ENCODE assay signal across 8 mouse cellular contexts in genomic region chr1:132007828-132008827, GRCm38 (mm10). TPM values are rescaled to one million over a fixed set of nuclear protein-coding genes. Genes with fewer than 3 reads are reported as not detected.
DNase-seq lines count a peak whose midpoint lies in the region; ATAC-seq lines count a peak whose summit lies in the region.

No protein-coding gene starts in this region.

- H3K27me3 ChIP-seq in heart, embryonic 15.5 days, result no peaks in the 10 kb centered on the region
- no peaks in the 10 kb centered on the region for H3K27me3 ChIP-seq in liver, embryonic 13.5 days
- no peaks in the 10 kb centered on the region for H3K27me3 ChIP-seq in stomach, embryonic 14.5 days (ENCODE audit: control insufficient read depth, insufficient read depth, low read length)

- no peaks in the 10 kb centered on the region for H3K9me3 ChIP-seq in heart, embryonic 15.5 days (replicated peaks)
- no peaks in the 10 kb centered on the region for H3K9me3 ChIP-seq in liver, embryonic 13.5 days (replicated peaks)
- H3K9me3 ChIP-seq in stomach, embryonic 14.5 days (ENCODE audit: control insufficient read depth, low read depth, low read length), result no peaks in the 10 kb centered on the region

- no peaks in the 10 kb centered on the region; the same call in 1 of the 2 replicates for H3K36me3 ChIP-seq in heart, embryonic 15.5 days
- peaks cover 6% of the 10 kb centered on the region; the same call in 1 of the 2 replicates for H3K36me3 ChIP-seq in liver, embryonic 13.5 days
- no peaks in the 10 kb centered on the region for H3K36me3 ChIP-seq in stomach, embryonic 14.5 days (ENCODE audit: control insufficient read depth, insufficient read depth, low read length)

- H3K4me1 ChIP-seq in heart, embryonic 15.5 days (replicated peaks), result peaks cover 16% of the 10 kb centered on the region
- H3K4me1 ChIP-seq in liver, embryonic 13.5 days (replicated peaks), result peaks cover 60% of the 10 kb centered on the region
- H3K4me1 ChIP-seq in stomach, embryonic 14.5 days (ENCODE audit: control insufficient read depth, insufficient read depth, low read length), result peaks cover 7% of the 10 kb centered on the region; the same call in 1 of the 2 replicates

- WGBS in heart, embryonic 15.5 days, result under 1% methylated on average over 68 of the region's 72 CpGs
- under 1% methylated on average over 72 of the region's 72 CpGs for WGBS in liver, embryonic 13.5 days (ENCODE audit: insufficient replicate concordance)
- under 1% methylated on average over 58 of the region's 72 CpGs for WGBS in stomach, embryonic 14.5 days

- peak overlapping the region; percentile 98 for H3K9ac ChIP-seq in heart, embryonic 15.5 days
- H3K9ac ChIP-seq in liver, embryonic 13.5 days, result peak overlapping the region; percentile 86
- peak overlapping the region; percentile 98 for H3K9ac ChIP-seq in stomach, embryonic 14.5 days (replicated peaks; ENCODE audit: low read depth, low read length)

- peak; percentile 89 to 93 for DNase-seq in CD8-positive naive resting alpha-beta T cell, adult 2 months (ENCODE audit: low read depth in 2 of 2, low spot score in 2 of 2)
- DNase-seq in c-Kit-negative CD71-positive TER-119-positive erythroid progenitor cells, embryonic 14.5 days (ENCODE audit: low read depth, low spot score), result peak; percentile 77
- peak; percentile 46 for DNase-seq in fibroblast of lung, adult 2 months (ENCODE audit: low read depth)
- DNase-seq in kidney, postnatal 25 days, result peak; percentile 87 to 95
- DNase-seq in liver, embryonic 13.5 days, result peak; percentile 75
- DNase-seq in natural killer cell, adult 2 months (ENCODE audit: low spot score in 2 of 2), result peak; percentile 95

- peak overlapping the region; percentile 72 for H3K4me2 ChIP-seq in heart, embryonic 15.5 days
- peak overlapping the region; percentile 91 for H3K4me2 ChIP-seq in liver, embryonic 13.5 days
- peak overlapping the region; percentile 81 for H3K4me2 ChIP-seq in stomach, embryonic 14.5 days (replicated peaks; ENCODE audit: low read depth, low read length)

- H3K4me3 ChIP-seq in heart, embryonic 15.5 days, result peak overlapping the region; percentile 90
- peak overlapping the region; percentile 86 for H3K4me3 ChIP-seq in liver, embryonic 13.5 days (replicated peaks)
- peak overlapping the region; percentile 90 for H3K4me3 ChIP-seq in stomach, embryonic 14.5 days (ENCODE audit: low read depth, low read length)

- peak overlapping the region; percentile 100 for H3K27ac ChIP-seq in heart, embryonic 15.5 days
- H3K27ac ChIP-seq in liver, embryonic 13.5 days, result peak overlapping the region; percentile 97
- H3K27ac ChIP-seq in stomach, embryonic 14.5 days (ENCODE audit: low read length), result peak overlapping the region; percentile 99

- peak; percentile 90 for ATAC-seq in heart, embryonic 15.5 days (replicated peaks; ENCODE audit: insufficient number of reproducible peaks, insufficient read depth, low FRiP score, low read depth)
- ATAC-seq in liver, embryonic 13.5 days (ENCODE audit: low read depth), result peak; percentile 89
- ATAC-seq in stomach, embryonic 14.5 days (ENCODE audit: insufficient number of reproducible peaks, insufficient read depth, low FRiP score, low read depth), result peak; percentile 90

RNA-seq across cellular contexts. Expression of gene Elk4, which starts 0.7 kb away (rescaled TPM):
- 14.2 and 20.3 TPM in 2 replicates for polyA plus RNA-seq in heart, embryonic 15.5 days (2015; fragmentation: Nextera tagmentation; extraction: Ambion mirVana)
- 9.5 and 10.2 TPM in 2 replicates for polyA plus RNA-seq in liver, embryonic 13.5 days (2015; fragmentation: Nextera tagmentation; extraction: Ambion mirVana)
- 35.7 and 38.2 TPM in 2 replicates for polyA plus RNA-seq in stomach, embryonic 14.5 days (2014; fragmentation: Nextera tagmentation; extraction: Ambion mirVana)

RNA-seq across cellular contexts. Expression of gene Slc45a3, which starts 45.4 kb away (rescaled TPM):
- polyA plus RNA-seq in heart, embryonic 15.5 days (2015; fragmentation: Nextera tagmentation; extraction: Ambion mirVana), result 4.0 and 6.0 TPM in 2 replicates
- polyA plus RNA-seq in liver, embryonic 13.5 days (2015; fragmentation: Nextera tagmentation; extraction: Ambion mirVana), result 2.6 and 2.7 TPM in 2 replicates
- 3.8 and 4.7 TPM in 2 replicates for polyA plus RNA-seq in stomach, embryonic 14.5 days (2014; fragmentation: Nextera tagmentation; extraction: Ambion mirVana)

RNA-seq across cellular contexts. Expression of gene Mfsd4a, which starts 59.7 kb away (rescaled TPM):
- polyA plus RNA-seq in heart, embryonic 15.5 days (2015; fragmentation: Nextera tagmentation; extraction: Ambion mirVana), result 7.2 and 11.2 TPM in 2 replicates
- 3.2 and 4.8 TPM in 2 replicates for polyA plus RNA-seq in liver, embryonic 13.5 days (2015; fragmentation: Nextera tagmentation; extraction: Ambion mirVana)
- 14.5 and 16.5 TPM in 2 replicates for polyA plus RNA-seq in stomach, embryonic 14.5 days (2014; fragmentation: Nextera tagmentation; extraction: Ambion mirVana)

Comparison
In these comparisons a context has a peak if more than half of its experiments do, and no peak if none do; other contexts are left out.
1. Peak in every context shown above with its lines: DNase-seq, ATAC-seq, H3K4me3 ChIP-seq and H3K27ac ChIP-seq.